In the genomic region with DNA sequence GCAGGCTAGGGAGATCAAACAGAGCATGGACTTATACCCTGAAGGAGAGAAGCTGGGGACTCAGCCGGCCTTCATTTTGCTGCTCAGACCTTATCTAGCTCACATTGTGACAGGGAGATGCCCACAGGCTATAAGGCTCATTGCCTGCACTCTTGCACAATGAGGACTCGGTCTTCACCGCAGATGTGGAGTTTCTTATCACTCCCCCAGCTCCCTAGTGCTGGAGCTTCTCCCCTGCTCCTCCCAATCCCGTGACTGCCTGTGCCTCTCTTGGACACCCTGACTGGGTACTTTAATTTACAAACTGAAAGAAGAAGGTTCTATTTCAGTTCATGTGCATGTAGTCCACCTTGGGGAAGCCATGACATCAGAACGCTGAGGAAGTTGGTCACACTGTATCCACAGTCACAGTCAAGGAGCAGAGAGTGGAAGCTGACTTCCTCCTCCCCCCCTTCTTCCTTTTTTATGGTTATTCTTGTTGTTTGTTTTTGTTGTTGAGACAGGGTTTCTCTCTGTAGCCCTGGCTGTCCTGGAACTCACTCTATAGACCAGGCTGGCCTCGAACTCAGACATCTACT, we compare ENCODE assay signal across 21 mouse cellular contexts. TPM values are rescaled to one million over a fixed set of nuclear protein-coding genes. Genes with fewer than 3 reads are reported as not detected.
A peak's percentile ranks its signal among the peaks of the same experiment; 100 is the strongest.
DNase-seq lines count a peak whose midpoint lies in the region; ATAC-seq and TF ChIP-seq lines count a peak whose summit lies in the region.
"Had no signal": no experiment of that assay in that cellular context is flagged by ENCODE, and none has a peak within 500 bp of the region (broad histone marks: within the 10 kb centered on the region; RNA-seq: fewer than 3 reads in every experiment).

No protein-coding gene starts in this region.

- no peak overlapping the region for H3K4me3 ChIP-seq in G1E (ENCODE audit: low read depth, low read length)
- no peak overlapping the region for H3K4me3 ChIP-seq in liver, embryonic 13.5 days (replicated peaks)
- no peak overlapping the region for H3K4me3 ChIP-seq in kidney, embryonic 14.5 days (ENCODE audit: low read length)
- H3K4me3 ChIP-seq: heart, embryonic 10.5 days; limb, embryonic 15.5 days; stomach, embryonic 15.5 days had no signal

- no peaks in the 10 kb centered on the region for H3K9me3 ChIP-seq in G1E (replicated peaks)
- no peaks in the 10 kb centered on the region for H3K9me3 ChIP-seq in liver, embryonic 13.5 days (replicated peaks)
- H3K9me3 ChIP-seq in kidney, embryonic 14.5 days (ENCODE audit: control insufficient read depth, low read length) = no peaks in the 10 kb centered on the region
- H3K9me3 ChIP-seq: heart, embryonic 10.5 days; limb, embryonic 15.5 days; stomach, embryonic 15.5 days had no signal

- H3K27ac ChIP-seq in liver, embryonic 13.5 days = peak overlapping the region; percentile 29; the same call in 1 of the 2 replicates
- H3K27ac ChIP-seq in kidney, embryonic 14.5 days (ENCODE audit: low read depth, low read length) = no peak overlapping the region
- H3K27ac ChIP-seq: heart, embryonic 10.5 days; limb, embryonic 15.5 days; stomach, embryonic 15.5 days had no signal

- H3K4me1 ChIP-seq in G1E (ENCODE audit: insufficient read depth, low read depth, low read length) = peaks cover 10% of the 10 kb centered on the region; the same call in 1 of the 2 replicates
- peaks cover 14% of the 10 kb centered on the region for H3K4me1 ChIP-seq in liver, embryonic 13.5 days (replicated peaks)
- H3K4me1 ChIP-seq in kidney, embryonic 14.5 days (ENCODE audit: control insufficient read depth, insufficient read depth, low read length) = no peaks in the 10 kb centered on the region
- H3K4me1 ChIP-seq: heart, embryonic 10.5 days; limb, embryonic 15.5 days; stomach, embryonic 15.5 days had no signal

- no peaks in the 10 kb centered on the region for H3K27me3 ChIP-seq in G1E (ENCODE audit: insufficient read depth, low read length)
- no peaks in the 10 kb centered on the region for H3K27me3 ChIP-seq in liver, embryonic 13.5 days
- no peaks in the 10 kb centered on the region for H3K27me3 ChIP-seq in kidney, embryonic 14.5 days (ENCODE audit: control insufficient read depth, insufficient read depth, low read length)
- H3K27me3 ChIP-seq: limb, embryonic 15.5 days; stomach, embryonic 15.5 days had no signal

- H3K36me3 ChIP-seq in G1E (replicated peaks) = no peaks in the 10 kb centered on the region
- H3K36me3 ChIP-seq in liver, embryonic 13.5 days = no peaks in the 10 kb centered on the region
- no peaks in the 10 kb centered on the region for H3K36me3 ChIP-seq in kidney, embryonic 14.5 days (ENCODE audit: control insufficient read depth, insufficient read depth, low read length)
- H3K36me3 ChIP-seq: heart, embryonic 10.5 days; limb, embryonic 15.5 days; stomach, embryonic 15.5 days had no signal

- 32% methylated on average over 6 of the region's 6 CpGs for WGBS in liver, embryonic 13.5 days (ENCODE audit: insufficient replicate concordance)
- WGBS in kidney, embryonic 14.5 days = 89% methylated on average over 6 of the region's 6 CpGs

- TF ChIP-seq CTCF in G1E (IDR thresholded peaks at IDR 0.05; ENCODE audit: low read depth, low read length) = no peak

- peak; percentile 4 for DNase-seq in G1E (ENCODE audit: low spot score)
- DNase-seq in c-Kit-positive CD71-positive TER-119-negative erythroid progenitor cells, embryonic 14.5 days (ENCODE audit: low read depth) = peak; percentile 27
- DNase-seq in liver, embryonic 13.5 days = peak; percentile 20
- DNase-seq in cerebellum, postnatal 36 days = no peak
- DNase-seq in kidney, postnatal 10 days = no peak
- no peak for DNase-seq in yolk sac, embryonic 10.5 days (ENCODE audit: low spot score)
- DNase-seq: adrenal gland, adult 2 months; B cell, adult 2 months; cerebellum, adult 11 months; cerebellum, postnatal 10 days; embryo, embryonic 11 days; forebrain, postnatal 0 days; kidney, adult 8-10 months; right cerebral cortex, adult 18-20 months; thymus, adult 2 months had no signal

- ATAC-seq in G1E (ENCODE audit: extremely low read depth, insufficient number of reproducible peaks, low FRiP score, poor library complexity, severe bottlenecking) = peak; percentile 76
- peak; percentile 81 for ATAC-seq in liver, embryonic 13.5 days (ENCODE audit: low read depth)
- ATAC-seq in megakaryocyte progenitor cell, adult 5-6 weeks (replicated peaks; ENCODE audit: poor library complexity) = peak; percentile 99
- no peak for ATAC-seq in kidney, embryonic 14.5 days (ENCODE audit: low FRiP score, low TSS enrichment)
- ATAC-seq: forebrain, postnatal 0 days had no signal

- no peak overlapping the region for H3K9ac ChIP-seq in liver, embryonic 13.5 days
- no peak overlapping the region for H3K9ac ChIP-seq in kidney, embryonic 14.5 days (ENCODE audit: low read depth, low read length)
- H3K9ac ChIP-seq: forebrain, postnatal 0 days; limb, embryonic 15.5 days; stomach, embryonic 15.5 days had no signal

- no peak overlapping the region for H3K4me2 ChIP-seq in liver, embryonic 13.5 days
- H3K4me2 ChIP-seq in kidney, embryonic 14.5 days (replicated peaks; ENCODE audit: low read depth, low read length) = no peak overlapping the region
- H3K4me2 ChIP-seq: limb, embryonic 15.5 days; midbrain, embryonic 11.5 days; stomach, embryonic 15.5 days had no signal

RNA-seq across cellular contexts. Expression of a gene that starts 51.3 kb away (rescaled TPM):
- total RNA-seq in G1E (2014; fragmentation: Nextera tagmentation) (74.7 and 81.1 TPM in 2 replicates), G1E (2017) (20.6 and 22.8 TPM in 2 replicates)
- polyA plus RNA-seq in G1E (2012) = 4.5 and 4.7 TPM in 2 replicates
- polyA plus RNA-seq in liver, embryonic 13.5 days (2015; fragmentation: Nextera tagmentation; extraction: Ambion mirVana) = 4.1 and 5.4 TPM in 2 replicates
- total RNA-seq in megakaryocyte progenitor cell, adult 5-6 weeks (2015) = 86.9 and 87.6 TPM in 2 replicates
- 20.0 and 24.3 TPM in 2 replicates for total RNA-seq in megakaryocyte progenitor cell, adult 5-6 weeks (2017)
- 14.1 and 22.1 TPM in 2 replicates for polyA plus RNA-seq in kidney, embryonic 14.5 days (2014; fragmentation: Nextera tagmentation; extraction: Ambion mirVana)

Comparison
In these comparisons a context has a peak if more than half of its experiments do, and no peak if none do; other contexts are left out.
1. DNase-seq: peak in G1E (single experiment), c-Kit-positive CD71-positive TER-119-negative erythroid progenitor cells, embryonic 14.5 days (single experiment) and liver, embryonic 13.5 days (single experiment); none in cerebellum, postnatal 36 days (0 of 2), kidney, postnatal 10 days (single experiment) and yolk sac, embryonic 10.5 days (single experiment).